Mouse (Mus musculus) liver, postnatal 0 days (tissue): ENCODE measurements around the gene Cep295.

ENCODE experiments used
- CTCF ChIP-seq: sonication (generic); IDR thresholded peaks from 2 replicates; pipeline ENCODE4 v1.5.1; 2016; ENCODE audit warnings: antibody characterized with exemption, low read depth
- EP300 ChIP-seq: IDR thresholded peaks from 2 replicates; pipeline ENCODE4 v1.6.1; 2016; ENCODE audit warnings: antibody characterized with exemption, low read depth, mild to moderate bottlenecking

- no peak for TF ChIP-seq EP300
- no peak for TF ChIP-seq CTCF
Measured at GRCm38 (mm10) chr9:15313633-15314032, 44.0 kb downstream of the Cep295 start.
